Mouse (Mus musculus) cerebellum, adult 9-11 months (tissue): ENCODE results near the gene Cnnm2.
"Not testable (repeated sequence)": the region's sequence is repeated elsewhere in the genome, so short reads cannot be mapped to it uniquely, and the experiment has no call there.

Experiments used
- DNase-seq: peaks from one replicate; pipeline ENCODE4 v3.0.0; 2022

Cnnm2 gene

GRCm38 (mm10) chr19:46760375-46761160, 828 bp upstream of the Cnnm2 start:
- no peak for DNase-seq

- no peak for DNase-seq
Observed at GRCm38 (mm10) chr19:46761971-46762290, 535 bp downstream of the Cnnm2 start.

GRCm38 (mm10) chr19:46762291-46762991, 1.0 kb downstream of the Cnnm2 start:
- DNase-seq: peak; percentile 72

- DNase-seq: no peak
Observed at GRCm38 (mm10) chr19:46762992-46763342, 1.6 kb downstream of the Cnnm2 start.

- peak; percentile 52 for DNase-seq
Observed at GRCm38 (mm10) chr19:46763356-46763755, 2.0 kb downstream of the Cnnm2 start.

- DNase-seq: no peak
Observed at GRCm38 (mm10) chr19:46763932-46764762, 2.8 kb downstream of the Cnnm2 start.

GRCm38 (mm10) chr19:46764763-46765117, 3.3 kb downstream of the Cnnm2 start:
- peak; percentile 27 for DNase-seq

GRCm38 (mm10) chr19:46766125-46766524, 4.7 kb downstream of the Cnnm2 start:
- DNase-seq: peak; percentile 44

GRCm38 (mm10) chr19:46769759-46770158, 8.4 kb downstream of the Cnnm2 start:
- no peak for DNase-seq

- no peak for DNase-seq
Observed at GRCm38 (mm10) chr19:46771801-46772200, 10.4 kb downstream of the Cnnm2 start.

GRCm38 (mm10) chr19:46776391-46776790, 15.0 kb downstream of the Cnnm2 start:
- DNase-seq: no peak

GRCm38 (mm10) chr19:46776850-46777249, 15.5 kb downstream of the Cnnm2 start:
- DNase-seq: no peak

GRCm38 (mm10) chr19:46777928-46778680, 16.7 kb downstream of the Cnnm2 start:
- no peak for DNase-seq

- DNase-seq: not testable (repeated sequence)
Observed at GRCm38 (mm10) chr19:46779130-46779529, 17.7 kb downstream of the Cnnm2 start.

GRCm38 (mm10) chr19:46784038-46784437, 22.6 kb downstream of the Cnnm2 start:
- DNase-seq: no peak

GRCm38 (mm10) chr19:46784502-46784901, 23.1 kb downstream of the Cnnm2 start:
- DNase-seq: no peak

GRCm38 (mm10) chr19:46785633-46786032, 24.2 kb downstream of the Cnnm2 start:
- DNase-seq: no peak

GRCm38 (mm10) chr19:46789782-46790181, 28.4 kb downstream of the Cnnm2 start:
- DNase-seq: no peak

GRCm38 (mm10) chr19:46791360-46791759, 30.0 kb downstream of the Cnnm2 start:
- DNase-seq: no peak

GRCm38 (mm10) chr19:46791921-46792320, 30.5 kb downstream of the Cnnm2 start:
- DNase-seq: no peak

- no peak for DNase-seq
Observed at GRCm38 (mm10) chr19:46792480-46792879, 31.1 kb downstream of the Cnnm2 start.

GRCm38 (mm10) chr19:46794181-46794580, 32.8 kb downstream of the Cnnm2 start:
- no peak for DNase-seq
